Mouse (Mus musculus) embryo, embryonic 11.5 days (tissue): ENCODE results near the gene Fbxl7.
"Not testable (repeated sequence)": the region's sequence is repeated elsewhere in the genome, so short reads cannot be mapped to it uniquely, and the experiment has no call there.

Source experiments
- DNase-seq: peaks from one replicate; pipeline ENCODE4 v3.0.0-alpha.2; 2012; ENCODE audit warnings: low read depth, low spot score

The Fbxl7 gene

GRCm38 (mm10) chr15:26812856-26813255, 82.5 kb downstream of the Fbxl7 start:
- DNase-seq, result no peak

DNA sequence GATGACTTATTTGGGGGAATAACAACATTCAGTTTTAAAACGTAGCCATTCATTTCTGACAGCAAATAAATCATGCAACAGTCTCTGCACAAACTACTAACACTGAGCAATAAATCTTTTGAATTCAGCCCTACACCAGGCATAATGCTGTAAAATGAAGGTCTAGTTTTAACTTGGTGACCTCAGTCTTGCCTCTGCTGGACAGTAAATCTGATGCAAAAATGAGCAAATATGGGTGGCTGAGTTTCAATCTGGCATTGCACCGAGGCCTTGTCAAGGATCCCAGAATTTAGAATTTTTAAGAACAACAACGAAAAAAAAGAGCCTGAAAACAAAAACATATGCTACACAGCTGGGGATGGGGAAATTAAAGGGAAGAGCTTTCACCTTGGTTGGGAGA, 85.8 kb downstream of the Fbxl7 start:
- DNase-seq, result no peak

DNA sequence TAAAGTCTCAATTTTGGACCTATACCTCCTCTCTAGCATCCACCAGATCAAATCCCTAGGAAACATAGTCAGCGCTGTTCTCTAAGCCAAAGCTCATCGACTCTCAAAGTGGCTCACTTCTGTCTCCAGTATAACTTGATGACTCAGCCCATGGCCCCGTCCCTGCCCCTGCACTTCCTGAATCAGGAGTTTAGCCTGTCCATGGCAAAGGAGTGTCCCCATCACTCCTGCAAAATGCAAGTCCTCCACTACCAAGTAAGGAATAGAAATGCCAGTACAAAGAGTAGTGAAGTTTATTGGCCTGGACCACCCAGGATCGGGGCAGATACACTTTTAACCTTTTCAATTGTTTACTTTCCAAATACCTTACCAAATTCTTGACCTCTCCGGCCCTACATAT, 91.3 kb downstream of the Fbxl7 start:
- DNase-seq, result no peak

DNA sequence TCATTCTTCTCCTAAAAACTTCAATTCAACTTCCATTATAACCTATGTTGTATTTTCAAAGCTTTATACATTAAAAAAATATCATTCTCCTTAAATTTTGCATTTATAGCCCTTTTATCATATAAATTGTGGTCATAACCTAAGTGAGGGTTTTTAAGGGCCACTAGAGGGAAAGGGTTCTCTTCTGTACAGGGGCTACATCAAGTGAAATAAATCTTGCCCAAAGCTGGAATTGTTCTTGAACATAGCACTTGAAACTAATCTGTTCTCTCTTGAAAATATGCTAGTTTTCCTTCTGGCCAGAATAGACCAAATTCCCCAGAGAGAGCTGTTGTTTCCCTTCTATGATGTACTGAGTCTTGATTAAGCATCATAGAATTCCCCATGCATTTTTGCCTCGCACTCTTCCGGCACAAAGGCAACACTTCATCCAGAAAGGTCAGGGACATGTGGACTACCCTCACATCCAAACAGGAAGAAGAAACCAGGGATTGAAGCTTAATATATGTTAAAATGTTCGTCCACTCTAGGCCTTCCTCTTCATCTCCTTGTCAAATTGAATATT, 95.8 kb downstream of the Fbxl7 start:
- DNase-seq, result no peak

DNA sequence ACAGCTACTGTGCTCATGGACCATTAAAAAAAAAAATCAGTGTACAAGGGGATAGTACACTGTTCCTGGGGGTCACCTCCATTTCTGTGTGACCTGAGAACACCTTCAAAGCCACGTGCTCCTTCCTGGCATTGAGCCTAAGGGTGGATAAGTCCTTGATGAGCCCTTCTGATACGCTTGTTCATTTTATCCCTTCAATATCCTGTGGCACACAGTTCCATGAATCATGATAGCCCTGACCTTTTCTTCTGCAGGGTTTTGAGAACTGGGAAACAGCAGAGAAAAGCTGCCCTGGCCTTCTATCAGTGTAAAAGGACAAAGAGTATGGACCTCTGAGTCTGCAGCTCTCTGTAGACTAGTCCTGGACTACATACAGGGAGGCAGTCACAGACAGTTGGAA, 99.4 kb downstream of the Fbxl7 start:
- no peak for DNase-seq

- DNase-seq, result no peak
These were observed 99.9 kb downstream of the Fbxl7 start for GRCm38 (mm10) chr15:26795518-26795917.

DNA sequence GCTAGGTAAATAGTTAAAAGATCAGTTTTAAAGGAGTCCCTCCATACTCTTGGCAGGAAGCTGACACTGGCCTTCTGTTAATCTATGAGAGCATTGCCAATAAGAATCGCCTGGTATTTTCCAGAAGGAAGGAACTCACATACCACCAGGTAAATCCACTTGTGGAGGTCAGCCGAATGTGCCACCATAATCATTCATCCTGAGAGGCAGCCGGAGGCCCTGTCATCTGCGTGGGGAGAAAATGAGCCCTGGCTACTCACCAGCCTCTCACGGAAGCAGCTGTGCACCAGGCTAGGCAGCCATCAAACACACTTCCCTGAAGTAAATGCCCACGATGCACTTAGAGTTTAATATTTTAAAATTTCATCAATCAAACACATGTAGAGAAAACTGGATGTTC, 108.2 kb downstream of the Fbxl7 start:
- DNase-seq, result no peak

DNA sequence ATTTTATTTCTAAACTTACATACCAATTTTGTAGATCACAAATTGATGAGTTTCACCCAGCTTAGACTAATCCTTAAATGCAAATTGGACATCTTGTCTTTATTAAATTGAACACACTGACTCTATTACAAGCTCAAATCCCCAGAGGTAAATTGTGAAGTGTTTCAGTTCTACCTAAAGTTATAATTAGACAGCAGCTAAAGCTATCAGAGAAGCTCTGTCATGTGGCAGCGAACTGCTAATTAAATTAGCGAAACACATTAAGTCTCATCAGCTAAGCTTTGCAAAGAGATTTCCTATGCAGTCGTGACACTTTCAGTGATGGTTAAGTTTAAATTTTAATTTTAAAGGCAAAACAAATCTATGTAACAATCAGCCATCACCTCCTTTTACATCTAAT, 114.8 kb downstream of the Fbxl7 start:
- no peak for DNase-seq

DNA sequence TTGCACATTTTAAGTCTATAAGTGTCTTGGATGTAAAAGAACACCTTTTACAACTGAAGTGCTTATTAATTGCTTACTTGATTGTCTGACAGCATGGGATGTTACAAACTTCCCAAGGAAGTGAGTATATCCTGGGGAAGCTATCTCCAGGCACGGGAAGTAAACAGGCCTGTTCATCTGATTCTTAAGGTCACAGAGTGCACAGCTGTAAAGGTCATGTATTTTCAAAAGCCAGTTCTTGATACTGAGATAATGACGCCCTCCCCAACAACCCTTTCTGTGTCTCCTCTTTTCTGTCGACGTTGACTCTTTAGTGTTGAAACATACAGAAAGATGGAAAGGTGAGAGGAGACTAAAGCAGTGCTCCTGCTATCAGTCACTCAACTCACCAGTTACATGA, 116.3 kb downstream of the Fbxl7 start:
- DNase-seq, result no peak

DNA sequence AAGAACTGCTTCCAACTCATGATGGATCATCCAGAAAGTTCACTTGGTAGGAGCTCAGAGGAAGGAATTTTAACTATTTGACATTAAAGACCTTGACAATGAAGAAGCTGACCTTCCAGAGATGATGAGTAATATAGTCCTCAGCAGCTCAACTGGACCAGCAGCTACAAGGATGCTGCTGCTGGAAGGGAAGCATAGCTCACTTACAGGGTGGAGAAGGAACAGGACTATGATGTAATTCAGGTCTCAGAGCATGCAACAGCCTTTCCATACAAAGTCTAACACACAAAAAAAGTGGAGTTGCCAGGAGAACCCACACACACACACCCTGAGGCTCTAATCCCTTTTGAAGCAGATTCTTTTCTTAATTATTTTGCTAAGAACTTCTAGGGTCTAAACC, 119.7 kb downstream of the Fbxl7 start:
- no peak for DNase-seq

GRCm38 (mm10) chr15:26774895-26775294, 120.5 kb downstream of the Fbxl7 start:
- DNase-seq, result no peak

- DNase-seq, result no peak
These were observed 133.7 kb downstream of the Fbxl7 start for GRCm38 (mm10) chr15:26761651-26762050.

DNA sequence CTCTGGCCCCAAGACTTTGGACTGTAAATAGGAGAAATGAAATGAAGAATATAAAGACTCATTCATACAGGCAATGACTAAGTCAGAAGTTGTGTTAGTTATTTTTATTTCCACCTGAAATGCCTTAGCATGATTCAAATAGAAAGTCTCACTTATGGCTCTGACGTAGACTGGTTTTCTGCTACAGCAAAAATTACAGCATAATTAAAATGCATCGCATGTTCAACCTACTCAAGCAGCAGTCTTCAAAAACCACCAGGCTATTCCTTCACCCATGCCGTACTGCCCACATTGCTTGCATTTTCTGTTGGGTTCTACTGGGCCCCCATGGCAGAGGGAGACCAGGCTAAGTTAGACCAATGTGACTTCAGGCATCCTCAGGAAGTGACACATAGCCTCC, 146.9 kb downstream of the Fbxl7 start:
- no peak for DNase-seq

DNA sequence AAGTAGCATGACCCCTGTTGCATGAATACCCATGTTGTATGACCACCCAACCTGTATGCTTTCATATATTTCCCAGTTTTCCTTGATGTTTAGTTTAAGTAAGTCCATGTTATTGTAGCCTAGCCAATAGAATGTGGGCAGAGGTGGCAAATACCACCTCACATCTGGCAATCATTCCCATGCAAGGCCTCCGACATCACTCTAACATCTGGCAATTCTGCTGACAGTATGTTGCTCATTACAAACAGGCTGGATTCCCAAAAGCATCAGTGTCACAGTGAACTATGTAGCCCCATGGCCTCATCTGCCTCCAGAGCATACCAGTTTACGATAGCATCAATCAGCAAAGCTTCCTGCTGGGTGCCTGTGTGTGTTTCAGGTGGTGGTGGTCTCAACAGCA, 163.0 kb downstream of the Fbxl7 start:
- DNase-seq, result no peak

DNA sequence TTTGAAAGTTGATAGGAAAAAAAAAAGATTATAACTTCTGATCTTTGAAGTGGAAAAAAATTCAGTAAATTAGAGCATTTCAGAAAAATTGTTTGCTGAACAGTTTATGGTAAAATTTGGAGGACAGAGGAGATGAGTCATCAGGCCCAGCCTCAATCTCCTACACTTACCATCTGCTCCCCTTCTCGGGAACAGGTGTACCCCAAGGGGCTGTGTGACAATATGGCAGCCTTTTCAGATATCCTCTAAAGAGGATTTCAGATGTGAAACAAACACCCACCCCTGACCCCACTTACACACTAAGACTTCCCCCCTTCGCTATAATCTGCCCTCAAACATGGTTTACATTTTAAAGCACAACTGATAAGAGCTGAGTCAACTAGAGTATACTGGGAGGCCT, 164.6 kb downstream of the Fbxl7 start:
- no peak for DNase-seq

- DNase-seq, result not testable (repeated sequence)
These were observed 166.0 kb downstream of the Fbxl7 start for GRCm38 (mm10) chr15:26729341-26729740.

- DNase-seq, result no peak
These were observed 176.9 kb downstream of the Fbxl7 start for GRCm38 (mm10) chr15:26718390-26719036.

- no peak for DNase-seq
These were observed 177.4 kb downstream of the Fbxl7 start for GRCm38 (mm10) chr15:26717952-26718351.

DNA sequence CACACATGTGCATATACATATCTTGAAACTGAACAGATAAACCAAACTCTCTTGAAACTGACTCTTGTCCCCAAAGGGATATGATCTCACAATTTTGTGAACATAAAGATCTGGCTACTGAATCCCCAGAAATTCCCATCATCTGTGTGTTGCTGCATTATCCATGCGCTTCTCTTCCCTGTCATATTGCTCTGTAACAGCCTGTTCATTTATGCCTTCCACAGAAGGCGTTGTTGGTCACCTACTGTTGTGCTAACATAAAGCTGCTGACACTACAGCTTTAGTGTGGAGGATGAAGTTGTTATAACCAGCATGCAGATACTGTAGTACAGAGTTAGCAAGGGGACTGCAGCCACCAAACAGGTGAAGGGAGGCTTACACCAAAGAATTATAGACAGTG, 179.2 kb downstream of the Fbxl7 start:
- no peak for DNase-seq

GRCm38 (mm10) chr15:26715635-26716034, 179.7 kb downstream of the Fbxl7 start:
- no peak for DNase-seq

DNA sequence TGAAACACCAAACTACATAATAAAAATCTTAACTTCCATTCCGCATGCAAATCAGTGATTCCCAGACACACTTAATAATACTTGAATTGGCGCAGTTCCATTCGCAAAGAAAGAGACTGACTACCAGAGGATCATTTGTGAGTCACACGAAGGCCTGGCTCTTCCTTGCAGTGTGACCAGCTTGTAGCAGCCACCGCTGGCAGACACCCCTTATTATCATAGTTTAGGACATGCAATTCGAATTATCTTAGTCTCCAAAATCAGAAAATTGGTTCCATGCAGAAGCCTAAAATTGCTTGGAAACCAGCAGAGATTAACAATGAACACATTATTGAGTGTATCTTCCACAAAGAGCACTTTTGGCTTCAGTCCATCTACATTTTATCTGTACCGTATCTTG, 183.1 kb downstream of the Fbxl7 start:
- DNase-seq, result no peak

- DNase-seq, result no peak
These were observed 190.4 kb downstream of the Fbxl7 start for GRCm38 (mm10) chr15:26704966-26705365.

DNA sequence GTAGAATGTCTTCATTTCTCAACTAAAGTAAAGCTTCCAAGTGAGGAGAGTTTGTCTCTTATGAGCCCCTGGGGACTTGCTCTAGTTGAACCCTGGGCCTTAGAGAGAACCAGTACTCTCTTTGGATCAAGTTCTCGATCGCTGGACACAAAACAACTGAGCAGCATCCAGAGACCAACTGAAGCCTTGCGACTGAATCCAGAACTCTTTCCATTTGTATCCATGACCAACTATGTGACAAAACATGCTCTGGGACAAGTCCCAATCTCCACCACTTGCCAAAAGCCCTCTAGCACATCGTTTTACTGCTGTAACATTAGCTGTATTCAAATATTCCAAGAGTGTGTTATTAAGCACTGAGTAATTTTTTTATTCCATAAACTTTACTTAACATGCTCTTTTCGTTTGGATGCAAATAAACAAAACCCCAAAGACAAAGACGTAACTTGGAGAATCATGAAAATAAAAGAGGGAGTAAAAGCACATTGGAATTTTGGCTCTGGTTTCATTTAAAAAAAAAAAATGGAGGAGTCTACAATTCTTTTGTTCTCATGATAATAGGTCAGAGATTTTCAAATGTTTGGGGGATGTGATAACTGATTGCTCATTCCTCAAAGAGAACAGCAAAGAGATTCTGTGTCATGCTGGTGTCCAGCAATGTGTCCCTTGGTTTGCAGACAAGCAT, 192.1 kb downstream of the Fbxl7 start:
- no peak for DNase-seq
